Mouse (Mus musculus): Measurements from ENCODE around the gene Mcoln3. TPM values are rescaled to one million over a fixed set of nuclear protein-coding genes. Genes with fewer than 3 reads are reported as not detected.

Mcoln3 gene
- polyA plus RNA-seq, 1 experiment from 2014 or later: 30.5 TPM

- Histone ChIP-seq H3K4me2 (replicated peaks) (no peak overlapping the region), H3K27ac (no peak overlapping the region), H3K9me3 (no peaks in the 10 kb centered on the region), H3K4me3 (replicated peaks) (no peak overlapping the region), H3K9ac (no peak overlapping the region), H3K4me1 (replicated peaks) (no peaks in the 10 kb centered on the region), H3K36me3 (no peaks in the 10 kb centered on the region), H3K27me3 (replicated peaks) (no peaks in the 10 kb centered on the region)
- WGBS: 91% methylated on average over 7 of the region's 7 CpGs
- ATAC-seq: no peak
These were observed 23.0 kb downstream of the Mcoln3 start for GRCm38 (mm10) chr3:146140276-146140675.

GRCm38 (mm10) chr3:146142523-146142922 lies 25.3 kb downstream of the Mcoln3 start:
- Histone ChIP-seq H3K36me3 (no peaks in the 10 kb centered on the region), H3K4me1 (replicated peaks) (no peaks in the 10 kb centered on the region), H3K9me3 (no peaks in the 10 kb centered on the region), H3K9ac (no peak overlapping the region), H3K27ac (no peak overlapping the region), H3K4me3 (replicated peaks) (no peak overlapping the region), H3K27me3 (replicated peaks) (no peaks in the 10 kb centered on the region), H3K4me2 (replicated peaks) (no peak overlapping the region)
- 87% methylated on average over 7 of the region's 7 CpGs for WGBS
- ATAC-seq: no peak

- 59% methylated on average over 5 of the region's 5 CpGs for WGBS
- no peak for ATAC-seq
- Histone ChIP-seq H3K27me3 (replicated peaks) (no peaks in the 10 kb centered on the region), H3K9me3 (no peaks in the 10 kb centered on the region), H3K4me3 (replicated peaks) (no peak overlapping the region), H3K36me3 (no peaks in the 10 kb centered on the region), H3K9ac (no peak overlapping the region), H3K27ac (no peak overlapping the region), H3K4me2 (replicated peaks) (no peak overlapping the region), H3K4me1 (replicated peaks) (no peaks in the 10 kb centered on the region; the same call in 1 of the 2 replicates)
These were observed 28.3 kb downstream of the Mcoln3 start for GRCm38 (mm10) chr3:146145501-146145900.

GRCm38 (mm10) chr3:146146131-146146530 lies 28.9 kb downstream of the Mcoln3 start:
- H3K4me2 ChIP-seq (replicated peaks): no peak overlapping the region
- H3K9me3 ChIP-seq: no peaks in the 10 kb centered on the region
- no peak overlapping the region for H3K9ac ChIP-seq
- H3K4me1 ChIP-seq (replicated peaks): no peaks in the 10 kb centered on the region; the same call in 1 of the 2 replicates
- no peak overlapping the region for H3K4me3 ChIP-seq (replicated peaks)
- WGBS: 68% methylated on average over 5 of the region's 5 CpGs
- H3K27ac ChIP-seq: no peak overlapping the region
- no peaks in the 10 kb centered on the region for H3K36me3 ChIP-seq
- H3K27me3 ChIP-seq (replicated peaks): no peaks in the 10 kb centered on the region
- ATAC-seq: no peak

GRCm38 (mm10) chr3:146149156-146150057 lies 32.2 kb downstream of the Mcoln3 start, which contains the start of gene Mcoln2:
TSS of gene Mcoln2 (plus strand) at chr3:146149833.
- H3K36me3 ChIP-seq: no peaks in the 10 kb centered on the region
- H3K4me1 ChIP-seq (replicated peaks): no peaks in the 10 kb centered on the region; the same call in 1 of the 2 replicates
- H3K4me2 ChIP-seq (replicated peaks): peak within 1 kb of the TSS; percentile 93
- ATAC-seq: peak; percentile 71
- peak within 1 kb of the TSS; percentile 79 for H3K27ac ChIP-seq
- WGBS: 13% methylated on average over 33 of the region's 34 CpGs
- H3K27me3 ChIP-seq (replicated peaks): no peaks in the 10 kb centered on the region
- no peaks in the 10 kb centered on the region for H3K9me3 ChIP-seq
- H3K9ac ChIP-seq: peak within 1 kb of the TSS; percentile 54
- peak within 1 kb of the TSS; percentile 48 for H3K4me3 ChIP-seq (replicated peaks)

- ATAC-seq: peak; percentile 87
- Histone ChIP-seq H3K4me3 (replicated peaks) (peak overlapping the region; percentile 48), H3K27me3 (replicated peaks) (no peaks in the 10 kb centered on the region), H3K4me1 (replicated peaks) (no peaks in the 10 kb centered on the region; the same call in 1 of the 2 replicates), H3K27ac (peak overlapping the region; percentile 79), H3K9ac (peak overlapping the region; percentile 54), H3K9me3 (no peaks in the 10 kb centered on the region), H3K4me2 (replicated peaks) (peak overlapping the region; percentile 93), H3K36me3 (no peaks in the 10 kb centered on the region)
- under 1% methylated on average over 26 of the region's 26 CpGs for WGBS
These were observed 32.8 kb downstream of the Mcoln3 start for GRCm38 (mm10) chr3:146150058-146150400.

GRCm38 (mm10) chr3:146150560-146150959 lies 33.3 kb downstream of the Mcoln3 start:
- Histone ChIP-seq H3K27ac (peak overlapping the region; percentile 79), H3K27me3 (replicated peaks) (no peaks in the 10 kb centered on the region), H3K9me3 (no peaks in the 10 kb centered on the region), H3K4me3 (replicated peaks) (peak overlapping the region; percentile 48), H3K9ac (peak overlapping the region; percentile 54), H3K4me1 (replicated peaks) (no peaks in the 10 kb centered on the region; the same call in 1 of the 2 replicates), H3K36me3 (no peaks in the 10 kb centered on the region), H3K4me2 (replicated peaks) (peak overlapping the region; percentile 93)
- 17% methylated on average over 11 of the region's 11 CpGs for WGBS
- peak; percentile 70 for ATAC-seq

GRCm38 (mm10) chr3:146151328-146151727 lies 34.1 kb downstream of the Mcoln3 start:
- no peaks in the 10 kb centered on the region for H3K36me3 ChIP-seq
- H3K27me3 ChIP-seq (replicated peaks): no peaks in the 10 kb centered on the region
- peaks cover 5% of the 10 kb centered on the region for H3K4me1 ChIP-seq (replicated peaks)
- peak overlapping the region; percentile 93; the same call in 1 of the 2 replicates for H3K4me2 ChIP-seq (replicated peaks)
- no peak overlapping the region for H3K4me3 ChIP-seq (replicated peaks)
- ATAC-seq: no peak
- no peaks in the 10 kb centered on the region for H3K9me3 ChIP-seq
- H3K9ac ChIP-seq: no peak overlapping the region
- WGBS: 94% methylated on average over 10 of the region's 10 CpGs
- no peak overlapping the region for H3K27ac ChIP-seq

- Histone ChIP-seq H3K27me3 (replicated peaks) (no peaks in the 10 kb centered on the region), H3K36me3 (no peaks in the 10 kb centered on the region), H3K4me1 (replicated peaks) (peaks cover 5% of the 10 kb centered on the region), H3K9ac (no peak overlapping the region), H3K9me3 (no peaks in the 10 kb centered on the region), H3K27ac (no peak overlapping the region), H3K4me3 (replicated peaks) (no peak overlapping the region), H3K4me2 (replicated peaks) (no peak overlapping the region)
- 86% methylated on average over 8 of the region's 8 CpGs for WGBS
- no peak for ATAC-seq
These were observed 34.5 kb downstream of the Mcoln3 start for GRCm38 (mm10) chr3:146151755-146152154.

- no peak overlapping the region for H3K4me3 ChIP-seq (replicated peaks)
- WGBS: 87% methylated on average over 8 of the region's 8 CpGs
- no peaks in the 10 kb centered on the region for H3K27me3 ChIP-seq (replicated peaks)
- no peaks in the 10 kb centered on the region for H3K36me3 ChIP-seq
- H3K4me2 ChIP-seq (replicated peaks): no peak overlapping the region
- H3K9me3 ChIP-seq: no peaks in the 10 kb centered on the region
- peaks cover 5% of the 10 kb centered on the region for H3K4me1 ChIP-seq (replicated peaks)
- ATAC-seq: no peak
- no peak overlapping the region for H3K9ac ChIP-seq
- no peak overlapping the region for H3K27ac ChIP-seq
These were observed 35.1 kb downstream of the Mcoln3 start for GRCm38 (mm10) chr3:146152348-146152747.

- no peak for ATAC-seq
These were observed 35.7 kb downstream of the Mcoln3 start for GRCm38 (mm10) chr3:146152913-146153312.

GRCm38 (mm10) chr3:146153862-146154611 lies 36.8 kb downstream of the Mcoln3 start:
- no peak for ATAC-seq
- Histone ChIP-seq H3K27ac (no peak overlapping the region), H3K9me3 (no peaks in the 10 kb centered on the region), H3K4me3 (replicated peaks) (no peak overlapping the region), H3K36me3 (no peaks in the 10 kb centered on the region), H3K4me2 (replicated peaks) (0 out of 2 replicates have a peak overlapping the region, but pooled peaks have one; percentile 9), H3K4me1 (replicated peaks) (peaks cover 5% of the 10 kb centered on the region), H3K9ac (no peak overlapping the region), H3K27me3 (replicated peaks) (no peaks in the 10 kb centered on the region)
- 41% methylated on average over 12 of the region's 12 CpGs for WGBS

More at GRCm38 (mm10) chr3:146152913-146153312, 35.7 kb downstream of the Mcoln3 start:
- Histone ChIP-seq H3K4me3 (replicated peaks) (no peak overlapping the region), H3K27ac (no peak overlapping the region), H3K36me3 (no peaks in the 10 kb centered on the region), H3K9me3 (no peaks in the 10 kb centered on the region), H3K9ac (no peak overlapping the region), H3K4me1 (replicated peaks) (peaks cover 5% of the 10 kb centered on the region), H3K4me2 (replicated peaks) (no peak overlapping the region), H3K27me3 (replicated peaks) (no peaks in the 10 kb centered on the region)
- WGBS: 88% methylated on average over 2 of the region's 2 CpGs
